Comparison of ENCODE assay signal across 17 mouse cellular contexts in genomic region chr5:149658741-149659413, GRCm38 (mm10).
"Had no signal": no experiment of that assay in that cellular context is flagged by ENCODE, and none has a peak within 500 bp of the region (broad histone marks: within the 10 kb centered on the region; RNA-seq: fewer than 3 reads in every experiment).

No protein-coding gene starts in this region.

- H3K9ac ChIP-seq: kidney, embryonic 15.5 days; liver, embryonic 13.5 days; neural tube, embryonic 12.5 days; neural tube, embryonic 15.5 days; stomach, embryonic 15.5 days had no signal

- H3K4me1 ChIP-seq: kidney, embryonic 15.5 days; liver, embryonic 13.5 days; neural tube, embryonic 12.5 days; neural tube, embryonic 15.5 days; stomach, embryonic 15.5 days had no signal

- H3K36me3 ChIP-seq: kidney, embryonic 15.5 days; liver, embryonic 13.5 days; neural tube, embryonic 12.5 days; neural tube, embryonic 15.5 days; stomach, embryonic 15.5 days had no signal

- H3K4me3 ChIP-seq: kidney, embryonic 15.5 days; liver, embryonic 13.5 days; neural tube, embryonic 12.5 days; neural tube, embryonic 15.5 days; stomach, embryonic 15.5 days had no signal

- H3K4me2 ChIP-seq: kidney, embryonic 15.5 days; liver, embryonic 13.5 days; midbrain, embryonic 11.5 days; neural tube, embryonic 12.5 days; neural tube, embryonic 15.5 days; stomach, embryonic 15.5 days had no signal

- DNase-seq: kidney, adult 11 months; kidney, adult 8-10 months; kidney, postnatal 10 days; kidney, postnatal 36 days; liver, embryonic 13.5 days; lung, adult 2 months; lung, postnatal 14 days; lung, postnatal 4 days; right cerebral cortex, adult 18-20 months; right cerebral cortex, postnatal 25 days; spleen, adult 18-20 months; thymus, postnatal 25 days had no signal

- H3K27me3 ChIP-seq: kidney, embryonic 15.5 days; liver, embryonic 13.5 days; neural tube, embryonic 12.5 days; neural tube, embryonic 15.5 days; stomach, embryonic 15.5 days had no signal

- H3K9me3 ChIP-seq: kidney, embryonic 15.5 days; neural tube, embryonic 15.5 days; stomach, embryonic 15.5 days had no signal

- H3K27ac ChIP-seq: kidney, embryonic 15.5 days; liver, embryonic 13.5 days; neural tube, embryonic 12.5 days; neural tube, embryonic 15.5 days; stomach, embryonic 15.5 days had no signal
